Mouse (Mus musculus) right cerebral cortex, adult 18-20 months (tissue): ENCODE measurements at regions not wholly inside any gene's neighbourhood (a gene's known extent, or its start where the extent isn't known, plus 50 kb on each side); places are given as distances from the start of the nearest gene placed in this dataset.
A peak's percentile ranks its signal among the peaks of the same experiment; 100 is the strongest.
"Not testable (repeated sequence)": the region's sequence is repeated elsewhere in the genome, so short reads cannot be mapped to it uniquely, and the experiment has no call there.

Source experiments
- DNase-seq: peaks from one replicate; pipeline ENCODE4 v3.0.0; 2022; ENCODE audit warnings: mixed read lengths

GRCm38 (mm10) chr5:5956716-5957115 lies 207.6 kb upstream of the Steap1 start:
- DNase-seq, result no peak

GRCm38 (mm10) chr5:5955783-5956182 lies 206.7 kb upstream of the Steap1 start:
- DNase-seq, result peak; percentile 6

GRCm38 (mm10) chr5:5925796-5926195 lies 176.7 kb upstream of the Steap1 start:
- peak; percentile 8 for DNase-seq

- no peak for DNase-seq
These were observed 167.3 kb upstream of the Steap1 start for GRCm38 (mm10) chr5:5916427-5916826.

- DNase-seq, result no peak
These were observed 140.2 kb upstream of the Steap1 start for GRCm38 (mm10) chr5:5889376-5889775.

GRCm38 (mm10) chr5:5873425-5873824 lies 124.3 kb upstream of the Steap1 start:
- DNase-seq, result peak; percentile 27

GRCm38 (mm10) chr5:5856146-5856724 lies 107.1 kb upstream of the Steap1 start:
- no peak for DNase-seq

- DNase-seq, result no peak
These were observed 96.8 kb upstream of the Steap1 start for GRCm38 (mm10) chr5:5845805-5846496.

- no peak for DNase-seq
These were observed 95.2 kb upstream of the Steap1 start for GRCm38 (mm10) chr5:5844312-5844711.

- DNase-seq, result no peak
These were observed 89.6 kb upstream of the Steap1 start for GRCm38 (mm10) chr5:5838767-5839166.

GRCm38 (mm10) chr5:5822666-5823065 lies 73.5 kb upstream of the Steap1 start:
- not testable (repeated sequence) for DNase-seq
